Mouse (Mus musculus) hindbrain, embryonic 11.5 days (tissue): ENCODE measurements around the gene Sirt7. TPM values are rescaled to one million over a fixed set of nuclear protein-coding genes. Genes with fewer than 3 reads are reported as not detected.

Experiments
- ATAC-seq: fragments of 200-750 bp; cut with Nextera tagmentation; 2 replicates; pipeline ENCODE4 v1.8.0; 2017; ENCODE audit warnings: mild to moderate bottlenecking, moderate TSS enrichment, moderate library complexity; ENCODE audit not compliant: low FRiP score
- DNase-seq: peaks from one replicate; pipeline ENCODE4 v3.0.0-alpha.2; 2015; ENCODE audit warnings: low spot score
- H3K27ac ChIP-seq: fragments of 300-500 bp; sonication (generic); 2 replicates; pipeline ENCODE4 v1.5.1; 2014; ENCODE audit warnings: mild to moderate bottlenecking, low read depth, low read length
- H3K27me3 ChIP-seq: fragments of 300-500 bp; sonication (generic); 2 replicates; pipeline ENCODE4 v1.6.1; 2014; ENCODE audit warnings: mild to moderate bottlenecking, low read length, moderate library complexity, mixed read lengths; ENCODE audit not compliant: control insufficient read depth, insufficient read depth
- H3K36me3 ChIP-seq: fragments of 300-500 bp; sonication (generic); 2 replicates; pipeline ENCODE4 v1.6.1; 2014; ENCODE audit warnings: mild to moderate bottlenecking, low read length, moderate library complexity, mixed read lengths; ENCODE audit not compliant: control insufficient read depth, insufficient read depth
- H3K4me1 ChIP-seq: fragments of 300-500 bp; sonication (generic); replicated peaks from 2 replicates; pipeline ENCODE4 v1.6.1; 2014; ENCODE audit warnings: low read length, mixed read lengths; ENCODE audit not compliant: control insufficient read depth, insufficient read depth
- H3K4me2 ChIP-seq: fragments of 300-500 bp; sonication (generic); replicated peaks from 2 replicates; pipeline ENCODE4 v1.6.1; 2014; ENCODE audit warnings: mild to moderate bottlenecking, low read depth, low read length
- H3K4me3 ChIP-seq: fragments of 300-500 bp; sonication (generic); 2 replicates; pipeline ENCODE4 v1.5.1; 2014; ENCODE audit warnings: low read depth, low read length
- H3K9ac ChIP-seq: fragments of 300-500 bp; sonication (generic); 2 replicates; pipeline ENCODE4 v1.6.1; 2014; ENCODE audit warnings: low read depth, low read length
- H3K9me3 ChIP-seq: fragments of 300-500 bp; sonication (generic); 2 replicates; pipeline ENCODE4 v1.6.1; 2016; ENCODE audit warnings: low read length; ENCODE audit not compliant: control insufficient read depth
- WGBS: fragments of 180-500 bp; shearing (Covaris S2); extraction: QIAGEN DNeasy Blood & Tissue Kit; methylation state at CpG from one replicate; pipeline ENCODE4 v1.1.7; 2014; 5-methylcytosine and 5-hydroxymethylcytosine counted together
- polyA plus RNA-seq: library from polyadenylated mRNA; unstranded; fragments of >200 nt; fragmentation: Nextera tagmentation; extraction: Ambion mirVana; gene quantifications from 2 replicates; pipeline ENCODE4 v1.2.1, GENCODE M21; 2014

Gene Sirt7
- polyA plus RNA-seq, 1 experiment from 2014 or later, result 36.6 TPM

DNA sequence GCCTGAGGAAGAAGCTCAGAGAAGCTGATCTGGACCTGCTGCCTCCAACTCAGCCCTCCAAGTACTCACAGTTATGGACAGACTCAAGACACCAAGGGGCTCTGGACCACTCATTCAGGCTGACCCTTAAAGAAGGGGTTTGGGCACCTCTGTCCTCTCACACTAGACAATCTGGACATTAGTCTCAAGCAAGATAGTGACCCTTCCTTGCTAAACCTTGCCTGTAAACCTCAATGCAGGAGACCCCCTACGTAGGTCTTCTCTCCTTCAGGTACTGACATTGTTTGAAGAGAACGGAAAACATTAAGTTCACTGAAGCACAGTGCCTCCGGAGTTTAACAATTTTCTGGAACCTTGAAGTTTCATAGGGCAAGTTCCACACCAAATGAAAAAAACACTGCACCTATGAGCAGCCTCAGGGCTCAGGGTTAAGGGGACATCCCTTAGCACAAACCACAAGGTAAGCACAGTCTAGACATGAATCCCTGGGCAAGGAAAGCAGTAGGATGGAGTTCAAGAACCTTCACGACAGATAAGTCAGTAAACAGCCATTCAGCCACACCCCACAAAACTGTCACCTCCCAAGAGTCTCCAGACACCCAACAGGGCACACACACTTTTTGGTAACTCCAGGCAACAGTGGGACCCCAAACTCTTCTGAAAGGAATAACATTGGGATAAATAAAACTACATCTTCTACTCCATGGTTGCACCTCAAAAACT, 6.8 kb upstream of the Sirt7 start:
- peak overlapping the region; percentile 83; the same call in 1 of the 2 replicates for H3K9ac ChIP-seq
- no peaks in the 10 kb centered on the region for H3K9me3 ChIP-seq
- WGBS, result 68% methylated on average over 4 of the region's 4 CpGs
- DNase-seq (no peak), ATAC-seq (no peak)
- H3K27me3 ChIP-seq, result no peaks in the 10 kb centered on the region
- peaks cover 3% of the 10 kb centered on the region for H3K36me3 ChIP-seq
- H3K4me1 ChIP-seq, result peaks cover 10% of the 10 kb centered on the region; the same call in 1 of the 2 replicates
- H3K27ac ChIP-seq, result no peak overlapping the region
- peak overlapping the region; percentile 94 for H3K4me3 ChIP-seq
- H3K4me2 ChIP-seq, result peak overlapping the region; percentile 81

GRCm38 (mm10) chr11:120630881-120631725, 6.1 kb upstream of the Sirt7 start:
- Histone ChIP-seq H3K27ac (no peak overlapping the region), H3K36me3 (peaks cover 3% of the 10 kb centered on the region), H3K4me1 (peaks cover 10% of the 10 kb centered on the region; the same call in 1 of the 2 replicates), H3K4me3 (peak overlapping the region; percentile 94; the same call in 1 of the 2 replicates), H3K4me2 (no peak overlapping the region), H3K9ac (peak overlapping the region; percentile 11; the same call in 1 of the 2 replicates), H3K27me3 (no peaks in the 10 kb centered on the region), H3K9me3 (no peaks in the 10 kb centered on the region)
- 41% methylated on average over 7 of the region's 7 CpGs for WGBS
- ATAC-seq, result no peak
- no peak for DNase-seq

- no peak overlapping the region for H3K4me3 ChIP-seq
- 0 out of 2 replicates have a peak overlapping the region, but pooled peaks have one; percentile 12 for H3K27ac ChIP-seq
- no peaks in the 10 kb centered on the region for H3K27me3 ChIP-seq
- DNase-seq (no peak), ATAC-seq (no peak)
- WGBS, result 42% methylated on average over 5 of the region's 5 CpGs
- H3K4me2 ChIP-seq, result no peak overlapping the region
- peaks cover 3% of the 10 kb centered on the region for H3K36me3 ChIP-seq
- H3K4me1 ChIP-seq, result peaks cover 11% of the 10 kb centered on the region
- H3K9me3 ChIP-seq, result no peaks in the 10 kb centered on the region
- H3K9ac ChIP-seq, result peak overlapping the region; percentile 11; the same call in 1 of the 2 replicates
Measured at GRCm38 (mm10) chr11:120630401-120630871, 5.4 kb upstream of the Sirt7 start.

- Histone ChIP-seq H3K9me3 (no peaks in the 10 kb centered on the region), H3K27me3 (no peaks in the 10 kb centered on the region), H3K4me2 (no peak overlapping the region), H3K4me3 (no peak overlapping the region), H3K36me3 (peaks cover 3% of the 10 kb centered on the region), H3K27ac (0 out of 2 replicates have a peak overlapping the region, but pooled peaks have one; percentile 12), H3K9ac (peak overlapping the region; percentile 11; the same call in 1 of the 2 replicates), H3K4me1 (peaks cover 15% of the 10 kb centered on the region)
- DNase-seq (no peak), ATAC-seq (no peak)
- 29% methylated on average over 7 of the region's 7 CpGs for WGBS
Measured at GRCm38 (mm10) chr11:120629911-120630310, 4.9 kb upstream of the Sirt7 start.

- H3K9ac ChIP-seq, result no peak overlapping the region
- 0 out of 2 replicates have a peak overlapping the region, but pooled peaks have one; percentile 12 for H3K27ac ChIP-seq
- H3K4me3 ChIP-seq, result no peak overlapping the region
- ATAC-seq, result no peak
- no peak for DNase-seq
- no peak overlapping the region for H3K4me2 ChIP-seq
- peaks cover 15% of the 10 kb centered on the region for H3K4me1 ChIP-seq
- no peaks in the 10 kb centered on the region for H3K27me3 ChIP-seq
- peaks cover 3% of the 10 kb centered on the region for H3K36me3 ChIP-seq
- no peaks in the 10 kb centered on the region for H3K9me3 ChIP-seq
- 80% methylated on average over 21 of the region's 23 CpGs for WGBS
Measured at GRCm38 (mm10) chr11:120629341-120629730, 4.3 kb upstream of the Sirt7 start.

DNA sequence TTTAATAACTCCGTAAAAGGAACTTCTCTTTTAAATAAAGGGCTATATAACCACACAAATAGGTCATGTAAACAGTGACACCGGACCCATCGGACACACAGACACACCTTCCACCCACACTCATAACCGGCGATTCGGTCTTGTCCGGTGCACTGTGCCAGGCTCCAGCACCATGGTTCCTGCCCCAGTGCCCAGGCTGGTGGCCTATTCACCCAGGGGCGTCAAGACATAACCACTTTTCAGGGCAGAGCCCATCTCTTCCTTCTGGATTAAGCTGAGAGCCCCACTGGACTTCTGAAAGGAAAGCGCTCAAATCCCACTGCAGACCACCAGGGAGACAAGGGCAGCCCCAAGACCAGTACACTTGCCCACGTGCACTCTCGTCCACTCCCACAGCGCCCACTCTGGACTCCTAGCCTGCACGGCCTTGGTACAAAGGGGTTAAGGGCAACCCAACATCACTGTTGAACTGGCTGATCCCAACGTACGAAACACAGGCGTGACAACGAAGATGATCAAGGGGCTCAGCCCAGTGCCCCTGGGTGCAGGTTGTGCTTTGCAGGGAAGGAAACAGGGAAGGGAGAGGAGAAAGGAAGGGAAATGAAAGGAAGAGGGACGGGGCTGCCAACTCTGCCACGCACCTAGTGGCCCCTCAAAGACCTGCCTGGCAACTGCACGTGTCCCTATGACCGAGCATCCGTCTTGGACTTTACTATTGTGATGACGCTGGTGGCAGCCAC, 3.7 kb upstream of the Sirt7 start:
- no peak for ATAC-seq
- Histone ChIP-seq H3K4me2 (no peak overlapping the region), H3K9me3 (no peaks in the 10 kb centered on the region), H3K4me1 (peaks cover 17% of the 10 kb centered on the region), H3K36me3 (peaks cover 3% of the 10 kb centered on the region), H3K9ac (no peak overlapping the region), H3K27ac (no peak overlapping the region), H3K4me3 (no peak overlapping the region), H3K27me3 (no peaks in the 10 kb centered on the region)
- DNase-seq, result no peak
- WGBS, result 97% methylated on average over 23 of the region's 23 CpGs

DNA sequence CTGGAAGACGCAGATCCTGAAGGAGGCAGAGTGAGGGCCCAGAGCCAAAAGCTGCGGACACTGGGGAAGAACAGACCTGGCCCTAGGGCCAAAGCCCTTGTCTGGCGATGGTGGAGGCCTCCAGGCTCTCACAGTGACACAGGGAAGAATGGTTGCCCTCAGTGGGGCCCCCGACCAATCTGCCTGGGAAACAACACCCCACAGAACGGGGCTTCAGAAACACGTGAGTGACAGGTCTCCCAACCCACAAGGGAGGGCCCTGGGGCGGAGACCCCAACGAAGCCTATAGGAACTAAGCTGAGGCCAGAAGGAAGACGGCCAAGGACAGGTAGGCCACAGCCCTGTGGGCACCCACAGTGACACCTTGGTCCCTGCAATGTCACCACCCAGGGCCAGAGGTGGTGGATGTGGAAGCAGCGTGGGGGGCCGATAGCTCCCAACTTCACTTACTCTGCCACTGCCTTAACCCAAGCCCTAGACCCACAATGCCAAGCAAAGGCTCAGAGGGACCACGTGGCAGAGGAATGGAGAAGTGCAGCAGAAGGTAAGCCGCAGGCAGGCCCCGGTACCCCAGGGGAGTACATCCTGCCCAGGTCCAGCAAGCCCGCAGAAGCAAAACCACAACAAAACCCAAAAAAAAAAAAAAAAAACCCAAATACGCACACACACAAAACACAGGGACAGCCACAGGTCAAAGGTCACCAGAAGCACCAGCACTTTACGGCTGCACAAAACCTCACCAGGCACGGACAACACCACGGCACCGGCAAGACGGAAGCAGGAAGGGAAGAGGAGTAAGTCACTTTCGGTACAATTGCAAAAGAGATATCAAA, 2.6 kb upstream of the Sirt7 start:
- 85% methylated on average over 22 of the region's 22 CpGs for WGBS
- H3K27ac ChIP-seq, result no peak overlapping the region
- no peaks in the 10 kb centered on the region for H3K9me3 ChIP-seq
- peaks cover 17% of the 10 kb centered on the region for H3K4me1 ChIP-seq
- no peak overlapping the region for H3K4me2 ChIP-seq
- peaks cover 3% of the 10 kb centered on the region for H3K36me3 ChIP-seq
- ATAC-seq, result no peak
- H3K4me3 ChIP-seq, result no peak overlapping the region
- no peak for DNase-seq
- H3K9ac ChIP-seq, result no peak overlapping the region
- H3K27me3 ChIP-seq, result no peaks in the 10 kb centered on the region
